Mouse (Mus musculus): ENCODE data around the gene Gm4303.
"Not testable (repeated sequence)": the region's sequence is repeated elsewhere in the genome, so short reads cannot be mapped to it uniquely, and the experiment has no call there.

Gene Gm4303

DNA sequence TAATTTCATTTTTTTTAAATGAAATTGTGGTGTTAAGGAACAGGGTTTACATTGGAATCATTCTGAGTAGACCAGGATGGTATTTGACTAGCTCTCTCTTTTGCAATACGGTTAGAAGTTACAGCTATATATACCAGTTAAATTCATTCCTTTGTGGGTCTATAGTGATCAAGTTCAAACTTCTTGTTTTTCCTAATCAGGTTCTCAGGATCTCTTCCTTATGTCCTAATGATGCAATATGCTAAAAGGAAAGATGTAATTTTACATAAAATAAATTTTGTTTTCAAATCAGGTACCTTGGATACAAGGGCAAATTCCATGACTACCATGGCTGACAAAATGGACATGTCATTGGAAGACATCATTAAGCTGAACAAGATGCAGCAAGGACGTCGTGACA, at the start of gene Gm4303:
Gene Gm4303, plus strand, starts transcription at position 301 of the 400 bp plus-strand sequence.
- not testable (repeated sequence) for DNase-seq (ENCODE audit: low read depth)

DNA sequence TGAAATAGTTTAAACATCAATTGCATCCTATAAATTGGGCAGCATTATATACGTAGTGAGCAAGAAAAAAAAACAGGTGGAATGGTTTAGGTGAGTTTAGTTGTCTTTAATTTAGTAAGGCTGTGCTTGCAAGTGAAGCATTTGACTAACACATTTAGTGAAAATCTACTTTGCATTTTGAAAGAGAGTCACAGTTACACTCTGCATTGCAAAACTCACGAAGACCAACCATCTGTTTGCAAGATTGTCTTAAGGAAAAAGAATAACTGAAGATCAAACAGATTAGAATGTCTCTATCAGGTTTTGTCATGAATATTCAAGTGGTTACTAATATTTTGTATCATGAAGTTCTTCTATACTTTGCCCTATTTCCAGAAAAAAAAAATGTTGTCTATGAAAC, 49.7 kb upstream of the Gm4303 start:
- DNase-seq (ENCODE audit: low read depth), result no peak

DNA sequence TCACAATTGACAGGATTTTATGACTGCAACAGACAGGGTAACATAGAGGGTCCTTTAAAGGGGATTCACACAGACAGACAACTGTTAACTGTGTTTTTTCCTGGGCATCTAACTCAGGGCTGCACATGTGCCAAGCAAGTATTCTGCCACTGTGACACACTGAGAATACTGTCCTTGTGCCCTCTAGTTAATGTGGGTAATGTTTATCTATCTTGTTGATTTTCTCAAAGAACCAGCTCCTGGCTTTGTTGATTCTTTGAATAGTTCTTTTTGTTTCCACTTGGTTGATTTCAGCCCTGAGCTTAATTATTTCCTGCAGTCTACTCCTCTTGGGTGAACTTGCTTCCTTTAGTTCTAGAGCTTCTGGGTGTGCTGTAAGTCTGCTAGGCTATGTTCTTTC, 45.7 kb upstream of the Gm4303 start:
- not testable (repeated sequence) for DNase-seq (ENCODE audit: low read depth)

DNA sequence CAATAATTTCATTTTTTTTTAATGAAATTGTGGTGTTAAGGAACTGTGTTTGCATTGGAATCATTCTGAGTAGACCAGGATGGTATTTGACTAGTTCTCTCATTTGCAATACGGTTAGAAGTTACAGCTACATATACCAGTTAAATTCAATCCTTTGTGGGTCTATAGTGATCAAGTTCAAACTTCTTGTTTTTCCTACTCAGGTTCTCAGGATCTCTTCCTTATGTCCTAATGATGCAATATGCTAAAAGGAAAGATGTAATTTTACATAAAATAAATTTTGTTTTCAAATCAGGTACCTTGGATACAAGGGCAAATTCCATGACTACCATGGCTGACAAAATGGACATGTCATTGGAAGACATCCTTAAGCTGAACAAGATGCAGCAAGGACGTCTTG, 10.4 kb upstream of the Gm4303 start, which contains the start of gene Gm4301:
Gene Gm4301, plus strand, starts transcription at position 301 of the 400 bp plus-strand sequence.
- DNase-seq (ENCODE audit: low read depth), result not testable (repeated sequence)

DNA sequence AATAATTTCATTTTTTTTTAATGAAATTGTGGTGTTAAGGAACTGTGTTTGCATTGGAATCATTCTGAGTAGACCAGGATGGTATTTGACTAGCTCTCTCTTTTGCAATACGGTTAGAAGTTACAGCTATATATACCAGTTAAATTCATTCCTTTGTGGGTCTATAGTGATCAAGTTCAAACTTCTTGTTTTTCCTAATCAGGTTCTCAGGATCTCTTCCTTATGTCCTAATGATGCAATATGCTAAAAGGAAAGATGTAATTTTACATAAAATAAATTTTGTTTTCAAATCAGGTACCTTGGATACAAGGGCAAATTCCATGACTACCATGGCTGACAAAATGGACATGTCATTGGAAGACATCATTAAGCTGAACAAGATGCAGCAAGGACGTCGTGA, 5.2 kb upstream of the Gm4303 start, which contains the start of gene Gm4302:
Gene Gm4302, plus strand, starts transcription at position 301 of the 400 bp plus-strand sequence.
- DNase-seq (ENCODE audit: low read depth), result not testable (repeated sequence)

DNA sequence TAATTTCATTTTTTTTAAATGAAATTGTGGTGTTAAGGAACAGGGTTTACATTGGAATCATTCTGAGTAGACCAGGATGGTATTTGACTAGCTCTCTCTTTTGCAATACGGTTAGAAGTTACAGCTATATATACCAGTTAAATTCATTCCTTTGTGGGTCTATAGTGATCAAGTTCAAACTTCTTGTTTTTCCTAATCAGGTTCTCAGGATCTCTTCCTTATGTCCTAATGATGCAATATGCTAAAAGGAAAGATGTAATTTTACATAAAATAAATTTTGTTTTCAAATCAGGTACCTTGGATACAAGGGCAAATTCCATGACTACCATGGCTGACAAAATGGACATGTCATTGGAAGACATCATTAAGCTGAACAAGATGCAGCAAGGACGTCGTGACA, 5.0 kb downstream of the Gm4303 start, which contains the start of gene Gm4305:
Gene Gm4305, plus strand, starts transcription at position 301 of the 400 bp plus-strand sequence.
- DNase-seq (ENCODE audit: low read depth), result not testable (repeated sequence)

DNA sequence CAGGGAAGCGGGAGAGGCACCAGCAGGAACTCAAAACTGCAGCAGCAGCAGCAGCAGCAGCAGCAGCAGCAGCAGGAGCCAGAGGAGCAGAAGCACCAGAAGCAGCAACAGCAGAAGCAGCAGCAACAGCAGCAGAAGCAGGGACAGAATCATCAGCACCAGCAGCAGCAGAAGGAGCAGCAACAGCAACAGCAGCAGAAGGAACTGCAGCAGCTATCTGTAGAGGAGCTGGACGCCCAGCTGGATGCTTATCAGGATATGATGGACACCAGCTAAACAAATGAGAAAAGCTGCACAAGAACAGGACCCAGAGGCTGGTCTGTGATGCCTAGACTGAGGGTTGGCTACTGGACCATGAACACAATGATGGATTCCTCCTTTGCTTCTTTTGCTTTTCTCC, 11.1 kb downstream of the Gm4303 start:
- DNase-seq (ENCODE audit: low read depth), result not testable (repeated sequence)

DNA sequence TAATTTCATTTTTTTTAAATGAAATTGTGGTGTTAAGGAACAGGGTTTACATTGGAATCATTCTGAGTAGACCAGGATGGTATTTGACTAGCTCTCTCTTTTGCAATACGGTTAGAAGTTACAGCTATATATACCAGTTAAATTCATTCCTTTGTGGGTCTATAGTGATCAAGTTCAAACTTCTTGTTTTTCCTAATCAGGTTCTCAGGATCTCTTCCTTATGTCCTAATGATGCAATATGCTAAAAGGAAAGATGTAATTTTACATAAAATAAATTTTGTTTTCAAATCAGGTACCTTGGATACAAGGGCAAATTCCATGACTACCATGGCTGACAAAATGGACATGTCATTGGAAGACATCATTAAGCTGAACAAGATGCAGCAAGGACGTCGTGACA, 15.3 kb downstream of the Gm4303 start, which contains the start of gene Gm4307:
Gene Gm4307, plus strand, starts transcription at position 301 of the 400 bp plus-strand sequence.
- DNase-seq (ENCODE audit: low read depth), result not testable (repeated sequence)

DNA sequence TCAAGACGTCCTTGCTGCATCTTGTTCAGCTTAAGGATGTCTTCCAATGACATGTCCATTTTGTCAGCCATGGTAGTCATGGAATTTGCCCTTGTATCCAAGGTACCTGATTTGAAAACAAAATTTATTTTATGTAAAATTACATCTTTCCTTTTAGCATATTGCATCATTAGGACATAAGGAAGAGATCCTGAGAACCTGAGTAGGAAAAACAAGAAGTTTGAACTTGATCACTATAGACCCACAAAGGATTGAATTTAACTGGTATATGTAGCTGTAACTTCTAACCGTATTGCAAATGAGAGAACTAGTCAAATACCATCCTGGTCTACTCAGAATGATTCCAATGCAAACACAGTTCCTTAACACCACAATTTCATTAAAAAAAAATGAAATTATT, 36.7 kb downstream of the Gm4303 start, which contains the start of gene Gm4312:
Gene Gm4312, minus strand, starts transcription at position 101 of the 400 bp plus-strand sequence.
- not testable (repeated sequence) for DNase-seq (ENCODE audit: low read depth)

All from c-Kit-positive CD71-negative TER-119-negative erythroid progenitor cells, embryonic 14.5 days (primary cell).